ENCODE assay signal across 8 mouse cellular contexts in the genomic region with DNA sequence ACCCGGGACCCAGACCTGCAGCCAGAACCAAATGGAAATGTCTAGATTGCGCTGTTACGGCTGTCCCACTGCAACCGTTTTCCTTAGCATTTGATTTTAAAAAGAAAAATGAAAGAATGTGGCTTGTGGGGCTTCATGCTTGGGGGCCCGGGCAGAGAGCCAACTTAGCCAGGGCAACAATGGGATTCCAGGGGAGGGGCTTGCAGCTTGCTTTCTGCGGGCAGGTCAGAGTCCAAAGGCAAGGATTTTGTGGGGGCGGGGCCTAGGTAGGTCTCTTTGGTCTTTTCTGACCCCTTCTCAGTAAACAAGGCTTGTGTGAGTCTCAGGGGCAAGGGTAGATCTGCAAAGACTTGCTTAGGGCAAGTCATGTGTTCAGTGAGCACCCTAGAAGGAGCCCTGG.
A peak's percentile ranks its signal among the peaks of the same experiment; 100 is the strongest.
DNase-seq lines count a peak whose midpoint lies in the region; ATAC-seq and TF ChIP-seq lines count a peak whose summit lies in the region.

No protein-coding gene starts in this region.

- peak overlapping the region; percentile 93 for H3K4me2 ChIP-seq in intestine, postnatal 0 days (replicated peaks; ENCODE audit: low read depth)
- peak overlapping the region; percentile 85 for H3K4me2 ChIP-seq in liver, embryonic 12.5 days

- no peaks in the 10 kb centered on the region for H3K27me3 ChIP-seq in heart, adult 2 months (ENCODE audit: control insufficient read depth, insufficient read depth, low read length)
- H3K27me3 ChIP-seq in intestine, postnatal 0 days (replicated peaks; ENCODE audit: control insufficient read depth, insufficient read depth, low read length): peaks cover 19% of the 10 kb centered on the region; the same call in 1 of the 2 replicates
- H3K27me3 ChIP-seq in liver, embryonic 12.5 days (replicated peaks): peaks cover 77% of the 10 kb centered on the region

- no peaks in the 10 kb centered on the region for H3K9me3 ChIP-seq in intestine, postnatal 0 days (ENCODE audit: control insufficient read depth)
- H3K9me3 ChIP-seq in liver, embryonic 12.5 days (replicated peaks): no peaks in the 10 kb centered on the region

- intact Hi-C loops in heart, adult 2 months (cut with DNase I): no loop called here

- WGBS in heart, adult 2 months: 20% methylated on average over 7 of the region's 7 CpGs
- 6% methylated on average over 7 of the region's 7 CpGs for WGBS in intestine, postnatal 0 days
- WGBS in liver, embryonic 12.5 days (ENCODE audit: insufficient replicate concordance): 12% methylated on average over 7 of the region's 7 CpGs

- no peak for ATAC-seq in intestine, postnatal 0 days
- ATAC-seq in liver, embryonic 12.5 days: no peak
- no peak for ATAC-seq in erythroid progenitor cell, adult 5-6 weeks (replicated peaks; ENCODE audit: low FRiP score, poor library complexity, severe bottlenecking)

- TF ChIP-seq POLR2A in heart, adult 2 months (IDR thresholded peaks at IDR 0.05; ENCODE audit: insufficient read depth, low read depth, low read length): no peak

- no peak for TF ChIP-seq EP300 in heart, adult 2 months (IDR thresholded peaks at IDR 0.05; ENCODE audit: insufficient read depth, low read depth, low read length)

- H3K4me3 ChIP-seq in heart, adult 2 months: peak overlapping the region; percentile 64; the same call in 1 of the 2 replicates
- H3K4me3 ChIP-seq in intestine, postnatal 0 days (ENCODE audit: low read depth, low read length): peak overlapping the region; percentile 52
- peak overlapping the region; percentile 61; the same call in 1 of the 2 replicates for H3K4me3 ChIP-seq in liver, embryonic 12.5 days

- no peak for DNase-seq in heart, adult 2 months
- no peak for DNase-seq in heart, adult 8-10 months (ENCODE audit: low spot score)
- DNase-seq in Muller cell, postnatal 12 days (ENCODE audit: inconsistent ontology term): peak; percentile 68
- no peak for DNase-seq in thymus, postnatal 14 days
- no peak for DNase-seq in layer of hippocampus, adult 9-11 months

- H3K4me1 ChIP-seq in heart, adult 2 months (ENCODE audit: control insufficient read depth, insufficient read depth, low read length): no peaks in the 10 kb centered on the region
- peaks cover 3% of the 10 kb centered on the region; the same call in 1 of the 2 replicates for H3K4me1 ChIP-seq in intestine, postnatal 0 days (replicated peaks; ENCODE audit: control insufficient read depth, insufficient read depth, low read length)
- H3K4me1 ChIP-seq in liver, embryonic 12.5 days: peaks cover 33% of the 10 kb centered on the region

- H3K36me3 ChIP-seq in heart, adult 2 months (ENCODE audit: control insufficient read depth, insufficient read depth, low read length): no peaks in the 10 kb centered on the region
- no peaks in the 10 kb centered on the region for H3K36me3 ChIP-seq in intestine, postnatal 0 days (ENCODE audit: control insufficient read depth, insufficient read depth)
- no peaks in the 10 kb centered on the region for H3K36me3 ChIP-seq in liver, embryonic 12.5 days

- no peak for TF ChIP-seq CTCF in heart, adult 2 months (IDR thresholded peaks at IDR 0.05)
- no peak for TF ChIP-seq CTCF in intestine, postnatal 0 days (IDR thresholded peaks at IDR 0.05; ENCODE audit: low read depth)

- H3K9ac ChIP-seq in heart, adult 2 months (ENCODE audit: low read depth, low read length): no peak overlapping the region
- no peak overlapping the region for H3K9ac ChIP-seq in intestine, postnatal 0 days (ENCODE audit: low read depth, low read length)
- H3K9ac ChIP-seq in liver, embryonic 12.5 days: no peak overlapping the region

- no peak overlapping the region for H3K27ac ChIP-seq in heart, adult 2 months
- no peak overlapping the region for H3K27ac ChIP-seq in intestine, postnatal 0 days (ENCODE audit: low read depth, low read length)
- H3K27ac ChIP-seq in liver, embryonic 12.5 days: peak overlapping the region; percentile 62; the same call in 1 of the 2 replicates

- no peaks in the 10 kb centered on the region for H3K79me2 ChIP-seq in heart, adult 2 months (replicated peaks; ENCODE audit: control insufficient read depth, insufficient read depth, low read length)
